Mouse (Mus musculus) gastrocnemius, adult 18-20 months (tissue): Measurements from ENCODE around the gene Btg1-ps1. TPM values are rescaled to one million over a fixed set of nuclear protein-coding genes. Genes with fewer than 3 reads are reported as not detected.
"Not testable (repeated sequence)": the region's sequence is repeated elsewhere in the genome, so short reads cannot be mapped to it uniquely, and the experiment has no call there.

ENCODE experiments used
- DNase-seq: peaks from one replicate; pipeline ENCODE4 v3.0.0; 2021; ENCODE audit warnings: low spot score
- long read RNA-seq, 2 experiments: library from polyadenylated mRNA; stranded (forward); transcript quantifications; one replicate each; pipeline ENCODE4 v2.0.0; 2021
- total RNA-seq, 2 experiments: library from RNA; stranded (reverse); gene quantifications; 2 replicates each; pipeline ENCODE4 v1.2.3; 2021

Btg1-ps1 gene
- not detected for total RNA-seq
- long read RNA-seq, experiment 1 = 0 reads
- long read RNA-seq, experiment 2 = 0 reads

DNA sequence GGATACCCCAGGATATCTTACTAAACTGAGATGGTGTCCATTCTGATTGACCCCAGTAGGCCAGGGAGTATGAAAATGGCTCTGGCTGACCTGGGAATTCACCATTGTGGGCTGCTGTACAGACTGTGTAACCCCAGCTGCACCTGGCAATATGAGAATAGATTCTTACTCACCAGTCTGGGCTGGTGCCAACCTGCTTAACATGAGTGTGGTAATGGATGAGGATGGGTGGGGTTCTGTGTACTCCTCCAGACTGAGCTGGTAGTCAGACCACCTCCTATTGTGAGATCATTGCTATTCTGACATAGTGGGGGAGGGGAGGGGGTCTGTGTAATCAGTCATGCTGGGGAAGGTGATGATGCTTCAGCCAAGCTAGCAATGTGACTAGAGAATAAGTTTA lies at the start of gene Btg1-ps1:
TSS of gene Btg1-ps1 (minus strand) at position 219 of the 400 bp plus-strand sequence.
- not testable (repeated sequence) for DNase-seq

DNA sequence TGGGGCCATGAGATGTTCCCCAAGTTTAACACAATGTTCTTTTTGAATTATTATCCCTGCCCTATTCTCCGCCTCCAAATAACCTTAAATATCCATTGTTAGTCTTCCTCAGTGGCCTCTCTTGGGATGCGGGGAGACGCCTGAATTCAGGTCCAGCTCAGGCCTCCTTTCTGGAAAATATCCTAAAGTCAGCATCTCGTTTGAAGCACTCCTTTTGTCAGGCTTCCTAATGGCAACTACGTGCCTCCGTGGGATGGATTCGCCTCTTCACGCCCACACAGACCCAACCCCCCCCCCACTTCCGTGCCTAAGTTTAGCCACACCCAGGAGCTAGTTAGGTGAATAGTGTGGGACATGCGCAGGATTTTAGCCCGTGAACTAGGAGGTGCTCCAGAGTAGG lies 47.6 kb upstream of the Btg1-ps1 start, which contains the start of gene Rhox10:
TSS of gene Rhox10 (plus strand) at position 301 of the 400 bp plus-strand sequence.
- no peak for DNase-seq

DNA sequence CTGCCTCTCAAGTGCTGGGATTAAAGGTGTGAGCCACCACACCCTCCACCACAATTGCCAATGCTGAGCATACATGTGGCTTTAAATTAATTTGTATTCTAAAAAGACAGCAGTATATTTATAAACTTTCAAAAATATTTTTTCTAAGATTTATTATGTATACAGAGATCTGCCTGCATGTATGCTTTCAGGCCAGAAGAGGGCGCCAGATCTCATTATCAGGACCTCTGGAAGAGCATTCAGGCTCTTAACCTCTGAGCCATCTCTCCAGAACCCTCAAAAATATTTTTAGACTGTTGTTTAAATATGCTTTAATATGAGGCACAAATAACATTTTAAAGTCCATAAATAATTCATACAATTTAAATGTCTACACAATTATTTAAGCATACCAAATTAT lies 42.9 kb upstream of the Btg1-ps1 start:
- DNase-seq = no peak

DNA sequence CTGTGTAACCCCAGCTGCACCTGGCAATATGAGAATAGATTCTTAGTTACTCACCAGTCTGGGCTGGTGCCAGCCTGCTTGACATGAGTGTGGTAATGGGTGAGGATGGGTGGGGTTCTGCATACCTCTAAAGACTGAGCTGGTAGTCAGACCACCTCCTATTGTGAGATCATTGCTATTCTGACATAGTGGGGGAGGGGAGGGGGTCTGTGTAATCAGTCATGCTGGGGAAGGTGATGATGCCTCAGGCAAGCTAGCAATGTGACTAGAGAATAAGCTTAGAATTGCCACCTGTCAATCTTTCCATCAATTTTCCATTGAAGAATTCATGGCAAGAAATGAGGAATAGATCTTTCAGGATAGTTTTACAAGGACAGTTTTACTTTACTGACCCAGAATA lies 24.4 kb upstream of the Btg1-ps1 start, which contains the start of gene Btg1-ps2:
TSS of gene Btg1-ps2 (minus strand) at position 101 of the 400 bp plus-strand sequence.
- not testable (repeated sequence) for DNase-seq

DNA sequence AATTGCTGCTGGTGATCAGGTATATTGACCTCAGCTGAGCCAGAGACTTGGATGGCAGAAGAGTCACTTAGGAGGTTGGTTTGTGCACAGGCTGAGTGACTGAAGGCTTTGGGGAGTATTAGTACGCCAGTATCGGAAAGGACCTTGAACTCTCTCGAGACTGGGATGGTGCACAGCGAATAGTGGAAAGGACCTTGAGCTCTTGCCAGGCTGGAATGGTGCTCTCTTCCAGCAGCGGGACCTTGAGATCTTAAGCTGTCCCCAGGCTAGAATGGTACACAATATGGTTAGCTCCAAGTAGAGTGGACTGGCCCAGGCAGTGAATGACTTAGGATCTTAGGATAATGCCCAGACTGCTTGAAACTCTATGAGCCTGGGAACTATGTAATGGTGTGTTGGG lies 21.1 kb upstream of the Btg1-ps1 start:
- DNase-seq = no peak

DNA sequence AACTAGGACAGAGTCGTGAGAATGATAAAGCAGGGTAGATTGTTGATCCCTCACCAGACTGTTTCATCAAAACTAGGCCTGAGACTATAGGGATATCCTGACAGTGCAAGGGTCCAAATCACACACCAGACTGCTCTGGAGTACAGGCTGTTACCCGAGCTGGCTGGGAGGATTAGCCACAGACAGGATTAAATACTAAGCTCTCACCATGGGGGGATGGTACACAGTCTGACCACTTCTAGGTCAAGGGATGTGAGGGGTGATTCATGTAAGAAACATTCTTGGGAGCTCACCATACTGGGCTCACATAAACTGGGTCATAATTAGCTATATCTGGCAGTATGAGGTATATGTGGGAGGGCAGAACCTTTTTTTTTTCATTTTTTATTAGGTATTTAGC lies 15.2 kb upstream of the Btg1-ps1 start:
- no peak for DNase-seq

DNA sequence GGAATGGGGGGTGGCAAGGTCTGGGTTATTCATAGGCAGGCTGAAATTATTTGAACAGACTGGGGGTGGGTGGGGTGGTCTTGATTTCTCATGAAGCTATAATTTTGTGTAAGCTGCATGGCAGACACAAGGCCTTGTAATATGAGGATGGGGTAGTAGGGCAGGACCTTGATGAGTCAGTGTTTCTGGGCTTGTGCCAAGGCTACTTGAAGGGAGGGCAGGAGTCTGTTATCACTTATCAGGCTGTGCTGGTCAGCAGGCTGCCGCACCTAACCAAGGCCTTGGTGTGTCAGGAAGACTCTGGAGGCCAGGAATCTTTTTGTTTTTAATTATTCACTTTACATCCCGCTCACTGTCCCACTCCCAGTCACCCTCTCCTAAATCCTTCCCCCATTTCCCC lies 9.9 kb downstream of the Btg1-ps1 start:
- no peak for DNase-seq

Other genes starting within 250 kb of the Btg1-ps1 start
- gene Rhox5, start 214.0 kb downstream of the Btg1-ps1 start, total RNA-seq = not detected
- gene Rhox6, start 191.9 kb downstream of the Btg1-ps1 start, total RNA-seq = not detected
- gene Rhox7a, start 187.1 kb downstream of the Btg1-ps1 start, total RNA-seq = not detected
- not detected for gene Rhox8, start 139.9 kb downstream of the Btg1-ps1 start, total RNA-seq
- not detected for gene Rhox7b, start 121.6 kb downstream of the Btg1-ps1 start, total RNA-seq
- not detected for gene Rhox9, start 117.0 kb downstream of the Btg1-ps1 start, total RNA-seq
- not detected for gene Btg1-ps2, start 24.3 kb upstream of the Btg1-ps1 start, total RNA-seq
- gene Rhox10, start 47.7 kb upstream of the Btg1-ps1 start, total RNA-seq = not detected
- gene Rhox11, start 66.3 kb upstream of the Btg1-ps1 start, total RNA-seq = not detected
- not detected for gene Rhox12, start 92.1 kb upstream of the Btg1-ps1 start, total RNA-seq
- gene Rhox13, start 102.4 kb upstream of the Btg1-ps1 start, total RNA-seq = not detected
- 1 to 10 TPM; 6.0 to 6.6 TPM for gene Zbtb33, start 171.0 kb upstream of the Btg1-ps1 start, total RNA-seq
- gene Tmem255a, start 233.6 kb upstream of the Btg1-ps1 start, total RNA-seq = 1 to 10 TPM in 1 of 2 experiments, under 1 TPM in 1; 0.26 to 1.1 TPM